Mouse (Mus musculus) embryo, embryonic 11.5 days (tissue): ENCODE data around the gene C1ql2.

ENCODE experiments used
- DNase-seq: peaks from one replicate; pipeline ENCODE4 v3.0.0-alpha.2; 2012; ENCODE audit warnings: low read depth, low spot score

C1ql2 gene

DNA sequence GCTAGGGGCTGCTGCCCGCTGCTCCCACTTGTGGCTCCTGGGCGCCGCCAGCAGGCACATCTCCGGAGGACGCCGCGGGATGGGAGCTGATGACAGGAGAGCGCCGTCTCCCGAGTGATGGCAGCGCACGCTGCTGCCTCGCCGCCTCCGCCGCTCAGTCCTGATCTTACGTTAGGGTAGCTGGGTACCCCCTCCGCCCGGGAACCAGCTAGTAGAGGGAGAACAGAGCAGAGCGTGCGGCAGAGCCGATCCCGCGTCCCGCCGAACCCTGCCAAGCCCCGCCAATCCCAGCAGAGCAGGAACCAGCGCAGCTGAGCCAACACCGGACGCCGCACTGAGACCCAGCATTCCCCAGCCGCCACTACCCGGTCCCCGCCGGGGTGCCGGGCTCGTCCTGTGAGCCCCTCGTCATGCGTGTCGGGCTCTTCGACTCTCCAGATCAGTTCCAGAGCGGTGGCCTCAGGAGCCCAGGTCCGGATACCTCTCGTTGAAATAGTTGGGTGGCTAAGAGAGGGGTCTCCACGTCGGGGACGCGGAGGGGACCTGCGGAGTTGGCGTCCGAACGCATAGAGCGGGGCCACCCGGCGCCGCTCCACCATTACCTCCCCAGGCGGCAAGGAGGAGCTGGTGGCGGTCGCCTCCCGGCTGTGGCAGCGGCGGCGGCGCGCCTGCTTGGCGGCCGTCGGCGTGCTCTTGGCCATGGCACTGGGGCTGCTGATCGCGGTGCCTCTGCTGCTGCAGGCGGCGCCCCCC lies at the start of gene C1ql2:
Gene C1ql2 (plus strand): TSS at position 164 of the 753 bp plus-strand sequence.
- no peak for DNase-seq

DNA sequence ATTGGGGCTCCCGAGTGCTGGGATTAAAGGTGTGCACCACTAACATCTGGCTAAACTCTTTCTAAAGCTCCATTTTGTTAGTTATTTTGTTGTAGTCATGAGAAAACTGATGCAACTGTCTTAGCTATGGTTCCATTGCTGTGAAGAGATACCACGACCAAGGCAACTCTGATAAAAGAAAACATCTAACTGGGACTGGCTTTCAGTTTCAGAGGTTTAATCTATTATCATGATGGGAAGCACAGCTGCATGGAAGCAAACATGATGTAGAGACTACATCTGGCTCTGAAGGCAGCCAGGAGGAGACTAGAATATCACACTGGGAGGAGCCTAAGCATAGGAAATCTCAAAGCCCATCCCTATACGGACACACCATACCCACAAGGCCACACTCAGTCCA lies 48.7 kb upstream of the C1ql2 start:
- no peak for DNase-seq

DNA sequence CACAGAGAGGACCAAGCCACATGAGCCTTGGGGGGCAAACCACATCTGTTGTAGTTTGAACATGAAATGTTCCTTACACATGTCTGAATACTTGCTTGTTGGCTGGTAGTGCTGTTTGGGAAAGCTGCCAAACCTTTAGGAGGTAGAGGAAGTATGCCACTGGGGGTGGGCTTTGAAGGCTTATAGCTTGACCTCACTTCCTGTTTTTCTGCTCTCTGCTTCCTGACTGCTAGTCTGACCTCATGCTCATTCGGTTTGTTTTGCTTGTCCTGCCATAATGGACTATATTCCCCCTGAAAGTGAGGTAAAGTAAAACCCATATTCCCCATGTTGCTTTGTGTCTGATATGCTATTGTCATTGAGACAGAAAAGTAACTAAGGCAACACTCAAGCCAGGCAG lies 46.6 kb upstream of the C1ql2 start:
- DNase-seq = no peak

- no peak for DNase-seq
Observed at GRCm38 (mm10) chr1:120296936-120297335, 43.4 kb upstream of the C1ql2 start.

GRCm38 (mm10) chr1:120305801-120306200 lies 34.6 kb upstream of the C1ql2 start:
- DNase-seq = no peak

DNA sequence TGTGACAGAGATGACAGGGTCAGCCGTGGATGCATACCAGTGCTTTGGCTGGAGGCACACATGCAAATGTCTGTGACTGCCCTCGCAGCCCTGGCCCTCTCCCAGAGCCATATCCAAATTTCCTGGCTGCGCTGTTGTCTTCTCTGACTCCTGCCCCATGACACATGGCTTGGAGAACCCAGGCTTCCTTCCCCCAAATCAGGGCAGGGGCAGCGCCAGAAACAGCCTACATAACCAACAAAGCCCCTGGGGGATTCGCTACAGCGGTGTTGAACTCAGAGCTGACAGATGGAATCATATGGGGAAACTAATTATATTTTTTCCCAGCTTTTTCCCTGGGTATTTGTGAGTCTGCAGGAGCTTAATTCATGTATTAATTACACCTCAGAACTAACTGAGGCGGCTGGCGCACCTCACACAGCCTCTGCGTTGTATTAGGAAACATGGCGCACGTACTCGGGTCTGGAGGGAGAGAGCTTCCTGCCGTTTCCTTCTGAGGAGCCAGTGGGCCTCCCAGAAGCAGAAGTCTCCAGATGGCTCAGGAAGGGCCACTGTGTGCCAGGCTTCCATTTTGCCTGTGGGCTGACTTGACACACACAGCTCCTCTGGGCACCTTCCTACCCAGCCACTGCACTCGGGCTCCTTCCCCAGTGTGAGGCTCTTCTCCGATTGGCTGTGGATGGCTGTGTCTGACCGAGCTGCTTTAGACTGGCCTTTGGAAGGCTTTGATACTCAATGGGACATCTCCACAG lies 18.9 kb upstream of the C1ql2 start:
- no peak for DNase-seq

DNA sequence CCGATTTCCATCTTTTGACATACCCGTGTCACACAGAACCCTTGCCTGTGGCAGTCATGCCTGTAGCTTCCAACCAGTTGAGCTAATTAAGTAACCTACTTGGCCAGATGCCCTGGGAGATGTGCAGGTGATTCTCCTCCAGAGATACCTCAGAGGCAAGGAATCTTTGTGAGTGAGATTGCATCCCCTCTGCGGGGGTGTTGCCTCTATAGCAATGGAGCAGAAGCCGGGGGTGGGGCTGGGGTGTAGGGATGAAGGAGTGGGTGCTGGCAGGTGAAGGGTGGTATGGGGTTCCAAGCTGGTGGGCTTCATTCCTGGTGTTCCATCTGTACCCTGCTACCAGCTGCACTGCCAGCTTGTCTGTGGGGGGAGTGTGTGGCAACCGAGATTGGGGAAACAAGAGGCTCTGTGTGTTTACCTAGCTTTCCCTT lies 17.2 kb upstream of the C1ql2 start:
- DNase-seq = no peak

- DNase-seq = peak; percentile 54
Observed at GRCm38 (mm10) chr1:120327714-120328113, 12.7 kb upstream of the C1ql2 start.

DNA sequence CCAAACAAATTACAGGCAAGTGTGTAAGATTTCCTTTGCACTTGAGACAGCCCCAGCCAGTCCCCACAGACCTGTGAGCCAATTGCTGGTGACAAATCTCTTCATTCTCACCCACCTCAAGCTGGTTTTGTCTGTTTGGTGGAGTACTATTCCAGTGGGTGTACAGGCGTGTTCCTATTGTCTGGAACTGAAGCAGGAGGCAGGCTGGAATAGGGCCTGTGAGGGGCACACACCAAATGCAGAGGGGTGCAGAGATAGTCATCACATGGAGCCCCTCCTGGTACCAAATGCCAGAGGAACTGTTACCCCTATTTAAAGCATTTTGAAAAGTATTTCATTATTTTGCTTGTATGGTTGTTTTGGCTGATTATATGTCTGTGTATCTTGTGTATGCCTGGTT lies 12.2 kb upstream of the C1ql2 start:
- DNase-seq = no peak

DNA sequence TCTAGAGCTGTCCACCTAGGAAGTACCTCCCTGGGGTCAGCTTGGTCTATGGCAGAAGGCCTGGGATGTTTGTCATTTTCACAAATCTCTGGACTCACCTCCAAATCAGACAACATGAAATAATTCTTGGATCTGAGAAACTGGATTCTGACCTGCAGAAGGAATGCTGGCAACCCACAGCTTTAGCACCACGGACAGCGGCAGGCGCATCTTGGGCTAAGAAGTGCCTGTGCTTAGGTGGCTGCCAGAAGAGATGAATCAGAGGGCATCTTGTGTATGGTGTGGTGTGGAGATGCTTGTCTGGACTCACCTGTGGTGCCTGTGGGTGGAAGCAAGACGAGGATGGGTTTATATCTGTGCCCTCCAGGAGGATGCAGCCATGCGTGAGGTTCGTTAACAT lies 8.5 kb upstream of the C1ql2 start:
- DNase-seq = peak; percentile 57

- DNase-seq = no peak
Observed at GRCm38 (mm10) chr1:120337970-120338369, 2.4 kb upstream of the C1ql2 start.

DNA sequence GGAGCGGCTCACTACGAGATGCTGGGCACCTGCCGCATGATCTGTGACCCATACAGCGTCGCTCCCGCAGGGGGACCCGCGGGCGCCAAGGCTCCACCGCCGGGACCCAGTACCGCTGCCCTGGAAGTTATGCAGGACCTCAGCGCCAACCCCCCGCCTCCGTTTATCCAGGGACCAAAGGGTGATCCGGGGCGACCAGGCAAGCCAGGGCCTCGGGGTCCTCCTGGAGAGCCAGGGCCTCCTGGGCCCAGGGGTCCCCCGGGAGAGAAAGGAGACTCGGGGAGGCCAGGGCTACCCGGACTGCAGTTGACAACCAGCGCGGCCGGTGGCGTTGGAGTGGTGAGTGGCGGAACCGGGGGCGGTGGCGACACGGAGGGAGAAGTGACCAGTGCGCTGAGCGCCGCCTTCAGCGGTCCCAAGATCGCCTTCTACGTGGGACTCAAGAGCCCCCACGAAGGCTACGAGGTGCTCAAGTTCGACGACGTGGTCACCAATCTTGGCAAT lies 842 bp downstream of the C1ql2 start:
- DNase-seq = no peak

DNA sequence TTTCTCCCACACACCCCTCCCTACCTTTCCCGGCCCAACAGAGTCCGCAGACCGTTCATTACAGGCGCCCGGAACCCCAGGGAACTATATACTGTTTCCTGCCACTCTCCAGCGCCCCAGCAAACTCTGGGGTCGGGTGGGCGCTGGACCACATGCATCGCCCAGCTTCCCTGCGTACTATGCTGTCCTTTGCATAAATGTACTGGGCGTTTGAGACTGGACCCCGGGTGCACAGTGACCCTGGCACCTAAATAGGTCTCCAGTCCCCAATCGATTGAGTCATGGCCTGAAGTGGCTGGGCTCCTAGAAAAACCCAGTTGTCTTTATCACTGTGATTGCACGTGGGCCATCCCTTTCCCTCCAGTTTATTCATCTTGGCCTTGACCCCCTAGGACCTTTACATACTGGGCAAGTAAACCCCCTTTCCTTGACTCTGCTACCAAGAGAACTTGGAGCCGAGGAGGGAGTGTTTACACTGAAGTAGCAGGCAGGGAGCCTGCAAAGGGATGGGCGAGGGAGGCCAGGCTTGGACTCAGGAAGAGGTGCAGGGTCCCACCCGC lies 1.5 kb downstream of the C1ql2 start:
- no peak for DNase-seq

GRCm38 (mm10) chr1:120342371-120342821 lies 2.0 kb downstream of the C1ql2 start:
- peak; percentile 23 for DNase-seq

DNA sequence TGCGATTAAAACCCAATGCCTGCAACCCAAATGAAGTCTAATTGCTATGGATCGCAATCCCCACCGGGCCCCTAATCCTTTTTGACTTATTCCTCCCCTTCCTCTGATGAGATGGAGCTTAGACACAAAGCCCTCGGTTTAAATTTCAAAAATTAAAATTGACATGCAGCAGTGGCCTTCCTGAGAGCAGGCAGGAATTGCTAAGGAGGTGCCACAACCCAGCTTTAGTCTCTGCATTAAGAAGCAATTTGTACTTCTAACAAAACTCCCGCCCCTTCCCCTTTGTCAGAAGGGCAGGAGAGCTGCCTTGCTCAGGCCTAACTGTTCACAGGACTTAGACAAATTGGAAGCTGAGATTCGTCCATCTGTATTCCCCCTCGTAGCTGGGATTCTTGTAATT lies 4.6 kb downstream of the C1ql2 start:
- DNase-seq = no peak

DNA sequence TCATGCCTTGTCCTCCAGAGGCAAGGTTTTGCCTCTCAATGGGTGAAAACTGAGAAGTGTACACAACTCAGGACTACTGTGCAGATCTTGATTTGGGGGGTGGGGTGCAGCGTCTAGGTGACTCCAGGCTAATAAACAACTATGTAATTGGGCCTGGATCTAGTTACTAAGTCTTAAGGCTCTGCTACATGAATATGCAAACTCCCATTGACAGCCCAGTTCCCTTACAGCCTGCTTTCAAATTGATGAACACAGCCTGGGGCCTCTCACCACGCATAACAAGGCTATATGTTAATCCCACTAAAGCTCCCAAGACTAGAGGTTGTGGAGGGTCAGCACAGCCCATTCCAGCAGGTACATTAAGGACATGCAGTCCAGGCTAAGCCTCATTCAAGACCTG lies 14.0 kb downstream of the C1ql2 start:
- DNase-seq = no peak

GRCm38 (mm10) chr1:120357371-120358274 lies 17.2 kb downstream of the C1ql2 start:
- no peak for DNase-seq

DNA sequence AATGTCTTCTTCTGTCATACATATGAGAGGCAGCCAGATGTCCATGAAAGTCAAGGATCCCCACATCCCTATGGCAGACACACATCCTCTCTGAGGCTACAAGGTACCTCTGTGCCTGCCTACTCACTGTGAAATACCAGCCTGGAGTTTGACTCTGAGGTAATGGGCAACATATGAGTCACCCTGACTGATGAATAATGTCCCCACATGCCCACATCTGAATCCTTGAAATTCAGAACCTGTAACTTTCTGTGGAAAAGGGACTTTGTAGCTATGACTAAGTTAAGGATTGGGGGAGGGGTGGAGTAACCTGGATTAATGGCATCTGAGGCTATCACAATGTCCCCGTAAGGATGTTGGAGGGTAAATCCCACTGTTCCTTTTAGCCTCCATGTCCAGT lies 23.3 kb downstream of the C1ql2 start:
- DNase-seq = no peak

DNA sequence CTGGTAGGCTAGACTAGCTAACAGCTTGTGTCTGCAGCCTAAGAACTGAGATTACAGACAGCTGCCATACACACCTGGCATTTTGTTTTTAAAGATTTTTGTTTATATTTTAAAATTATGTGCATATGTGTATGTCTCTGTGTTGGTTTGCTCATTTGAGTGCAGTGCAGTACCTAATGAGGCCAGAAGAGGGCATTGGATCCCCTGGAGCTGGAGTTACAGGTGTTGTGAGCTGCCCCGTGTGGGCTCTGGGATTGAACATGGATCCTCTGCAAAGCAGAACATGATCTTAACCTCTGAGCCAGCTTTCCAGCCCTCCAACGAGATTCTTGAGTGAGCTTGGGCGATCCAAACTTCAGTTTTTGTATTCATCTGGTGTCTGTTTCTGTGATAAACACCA lies 27.8 kb downstream of the C1ql2 start:
- no peak for DNase-seq

- no peak for DNase-seq
Observed at GRCm38 (mm10) chr1:120374131-120374530, 33.7 kb downstream of the C1ql2 start.

DNA sequence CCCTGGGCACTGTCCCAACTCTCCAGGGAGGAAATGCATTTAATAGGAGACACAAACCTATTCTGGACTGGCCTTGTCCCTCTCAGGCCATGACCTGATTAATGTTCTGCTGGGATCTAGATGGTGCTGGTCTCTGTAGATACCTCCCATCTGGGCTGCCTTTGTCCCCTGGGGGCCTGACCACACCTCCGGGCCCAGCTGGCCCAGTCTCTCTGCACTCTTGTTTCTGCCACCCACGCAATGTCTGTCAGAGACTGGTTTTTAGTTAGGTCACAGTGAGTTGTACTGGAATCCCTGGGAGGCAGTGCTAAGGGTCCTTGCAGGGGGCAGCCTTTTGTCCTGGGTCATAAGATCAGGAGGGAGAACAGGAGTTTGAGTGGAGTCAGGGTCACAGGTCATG lies 34.5 kb downstream of the C1ql2 start:
- DNase-seq = no peak
